Mouse (Mus musculus): ENCODE data around the gene Cenpn. TPM values are rescaled to one million over a fixed set of nuclear protein-coding genes. Genes with fewer than 3 reads are reported as not detected.

The Cenpn gene
- polyA plus RNA-seq, 1 experiment from 2014 or later = 47.6 TPM

DNA sequence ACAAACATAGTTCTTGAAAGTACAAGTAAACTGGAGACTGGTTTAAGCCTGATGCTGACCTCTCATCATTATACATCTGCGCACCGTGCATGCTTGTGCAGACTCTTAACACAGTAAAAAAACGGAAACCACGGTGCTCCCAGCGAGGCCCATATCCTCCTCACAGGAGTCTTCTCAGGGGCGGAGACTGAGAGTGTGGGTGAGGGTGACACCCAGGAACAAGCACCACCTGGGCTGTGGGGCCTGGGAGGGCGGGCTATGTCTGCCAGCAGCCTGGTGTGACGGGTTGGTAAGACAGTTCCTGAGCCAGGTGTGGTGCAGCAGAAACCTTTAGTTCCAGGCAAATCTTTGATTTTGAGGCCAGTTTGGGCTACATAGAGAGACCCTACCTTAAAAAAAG, 30.9 kb downstream of the Cenpn start:
- Histone ChIP-seq H3K27me3 (no peaks in the 10 kb centered on the region), H3K27ac (no peak overlapping the region), H3K36me3 (peaks cover 47% of the 10 kb centered on the region), H3K4me2 (no peak overlapping the region), H3K9me3 (no peaks in the 10 kb centered on the region), H3K4me3 (replicated peaks) (no peak overlapping the region), H3K9ac (replicated peaks) (no peak overlapping the region), H3K4me1 (replicated peaks) (peaks cover 6% of the 10 kb centered on the region)
- ATAC-seq (ENCODE audit: insufficient number of reproducible peaks, insufficient read depth, low FRiP score, low TSS enrichment, low read depth) = no peak
- WGBS = 88% methylated on average over 8 of the region's 8 CpGs

DNA sequence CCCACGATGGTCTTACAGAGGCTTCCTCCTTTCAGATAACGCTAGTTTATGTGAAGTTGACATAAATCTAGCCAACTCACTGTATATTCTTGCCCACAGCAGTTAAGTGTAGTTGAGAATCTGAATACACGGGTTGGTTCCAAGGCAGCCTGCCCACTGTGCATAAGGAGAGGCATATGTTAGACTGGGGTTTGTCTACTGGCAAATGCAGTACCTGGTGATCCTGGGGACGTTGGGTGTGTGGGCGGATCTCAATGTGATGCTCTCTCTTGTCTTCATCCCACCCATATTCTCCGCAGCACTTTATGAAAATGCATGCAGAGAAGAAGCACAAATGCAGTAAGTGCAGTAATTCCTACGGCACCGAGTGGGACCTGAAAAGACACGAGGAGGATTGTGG, 32.9 kb downstream of the Cenpn start:
- Histone ChIP-seq H3K4me1 (replicated peaks) (peaks cover 6% of the 10 kb centered on the region), H3K27me3 (no peaks in the 10 kb centered on the region), H3K4me3 (replicated peaks) (no peak overlapping the region), H3K27ac (no peak overlapping the region), H3K9ac (replicated peaks) (no peak overlapping the region), H3K4me2 (no peak overlapping the region), H3K9me3 (no peaks in the 10 kb centered on the region), H3K36me3 (peaks cover 67% of the 10 kb centered on the region)
- no peak for ATAC-seq (ENCODE audit: insufficient number of reproducible peaks, insufficient read depth, low FRiP score, low TSS enrichment, low read depth)
- 90% methylated on average over 9 of the region's 9 CpGs for WGBS

DNA sequence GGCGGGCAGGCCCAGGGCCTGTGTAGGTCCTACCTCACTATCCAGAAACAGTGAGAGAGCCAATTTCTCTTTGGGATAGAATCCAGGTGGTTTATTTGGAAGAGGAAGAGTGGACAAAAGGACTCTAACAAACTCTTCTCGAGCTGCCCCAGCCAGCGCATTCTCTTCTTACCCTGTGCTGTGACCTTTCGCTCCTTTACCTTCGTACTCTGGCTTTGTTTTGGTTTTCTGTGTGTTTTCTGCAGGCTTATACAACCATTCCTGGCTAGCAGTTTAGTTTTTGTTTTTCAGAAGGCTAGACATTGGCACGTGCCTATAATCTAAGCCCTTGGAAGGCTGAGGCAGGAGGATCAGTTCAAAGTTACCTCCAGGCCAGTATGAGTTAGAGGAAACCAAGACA, 48.0 kb downstream of the Cenpn start:
- Histone ChIP-seq H3K36me3 (no peaks in the 10 kb centered on the region), H3K4me3 (replicated peaks) (no peak overlapping the region), H3K27me3 (no peaks in the 10 kb centered on the region), H3K4me1 (replicated peaks) (no peaks in the 10 kb centered on the region), H3K9ac (replicated peaks) (no peak overlapping the region), H3K4me2 (no peak overlapping the region), H3K27ac (no peak overlapping the region), H3K9me3 (no peaks in the 10 kb centered on the region)
- no peak for ATAC-seq (ENCODE audit: insufficient number of reproducible peaks, insufficient read depth, low FRiP score, low TSS enrichment, low read depth)
- 91% methylated on average over 6 of the region's 6 CpGs for WGBS

DNA sequence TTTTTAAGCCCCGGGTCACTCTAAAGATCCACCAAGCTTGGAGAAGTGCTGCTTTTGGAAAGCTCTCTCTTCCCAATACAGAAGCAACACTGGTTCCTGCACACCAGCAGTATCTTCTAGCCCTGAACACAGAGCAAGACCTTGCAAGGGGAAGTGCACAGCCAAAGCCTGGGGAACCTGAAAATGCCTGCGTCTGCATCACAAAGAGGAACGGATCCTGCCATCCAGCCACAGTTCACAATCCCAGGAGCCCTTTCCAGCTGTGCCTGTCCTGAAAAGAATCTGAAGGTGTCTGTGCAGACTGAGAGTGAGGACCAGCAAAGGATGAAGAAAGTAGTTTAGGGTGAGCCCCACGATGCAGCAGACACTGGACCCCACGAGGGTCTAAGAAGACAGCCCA, 53.5 kb downstream of the Cenpn start:
- no peak overlapping the region for H3K4me3 ChIP-seq (replicated peaks)
- no peaks in the 10 kb centered on the region for H3K36me3 ChIP-seq
- H3K9me3 ChIP-seq = no peaks in the 10 kb centered on the region
- H3K27me3 ChIP-seq = no peaks in the 10 kb centered on the region
- ATAC-seq (ENCODE audit: insufficient number of reproducible peaks, insufficient read depth, low FRiP score, low TSS enrichment, low read depth) = no peak
- H3K9ac ChIP-seq (replicated peaks) = peak overlapping the region; percentile 34; the same call in 1 of the 2 replicates
- no peak overlapping the region for H3K4me2 ChIP-seq
- WGBS = 42% methylated on average over 5 of the region's 5 CpGs
- H3K27ac ChIP-seq = no peak overlapping the region
- H3K4me1 ChIP-seq (replicated peaks) = peaks cover 7% of the 10 kb centered on the region; the same call in 1 of the 2 replicates

DNA sequence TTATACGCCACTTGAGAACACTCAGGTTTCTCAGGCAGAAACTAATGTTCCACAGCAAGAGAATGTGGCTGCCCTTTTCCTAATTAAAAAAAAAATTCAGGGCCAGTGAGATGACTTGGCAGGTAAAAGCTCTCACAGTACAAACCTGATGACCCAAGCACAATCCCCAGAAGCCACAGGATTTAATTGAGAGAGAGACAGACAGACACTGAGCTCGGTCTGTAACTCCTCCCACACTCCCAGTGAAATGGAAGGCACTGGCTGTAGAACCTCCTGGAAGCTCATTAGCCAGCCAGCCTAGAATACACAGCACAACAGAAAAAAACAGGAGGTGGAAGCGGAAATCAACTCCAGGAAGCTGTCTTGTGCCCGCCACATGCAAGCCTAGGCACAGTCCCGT, 54.1 kb downstream of the Cenpn start:
- peak overlapping the region; percentile 34; the same call in 1 of the 2 replicates for H3K9ac ChIP-seq (replicated peaks)
- no peak overlapping the region for H3K27ac ChIP-seq
- H3K4me1 ChIP-seq (replicated peaks) = peaks cover 8% of the 10 kb centered on the region; the same call in 1 of the 2 replicates
- H3K27me3 ChIP-seq = no peaks in the 10 kb centered on the region
- H3K4me2 ChIP-seq = no peak overlapping the region
- WGBS = 56% methylated on average over 5 of the region's 5 CpGs
- no peak overlapping the region for H3K4me3 ChIP-seq (replicated peaks)
- no peaks in the 10 kb centered on the region for H3K9me3 ChIP-seq
- no peak for ATAC-seq (ENCODE audit: insufficient number of reproducible peaks, insufficient read depth, low FRiP score, low TSS enrichment, low read depth)
- no peaks in the 10 kb centered on the region for H3K36me3 ChIP-seq

DNA sequence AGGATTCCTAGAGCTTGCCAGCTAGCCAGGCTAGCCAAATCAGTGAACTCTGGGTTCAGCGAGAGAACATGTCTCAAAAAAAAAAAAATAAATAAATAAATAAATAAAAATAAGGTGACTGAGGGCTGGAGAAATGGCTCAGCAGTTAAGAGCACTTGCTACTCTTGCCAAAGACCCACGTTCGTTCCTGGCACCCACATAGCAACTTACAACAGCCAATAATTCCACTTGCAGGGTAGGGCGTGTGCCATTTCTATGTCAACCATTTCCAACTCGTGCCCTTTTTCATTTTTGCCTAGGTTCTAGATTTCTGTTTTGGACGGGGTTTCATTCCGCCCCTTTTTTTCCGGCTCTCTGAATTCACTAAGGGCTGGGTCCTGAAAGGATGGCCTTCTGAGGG, 56.5 kb downstream of the Cenpn start:
- Histone ChIP-seq H3K4me3 (replicated peaks) (peak overlapping the region; percentile 76), H3K9ac (replicated peaks) (no peak overlapping the region), H3K27me3 (no peaks in the 10 kb centered on the region), H3K4me2 (peak overlapping the region; percentile 73), H3K4me1 (replicated peaks) (peaks cover 8% of the 10 kb centered on the region; the same call in 1 of the 2 replicates), H3K36me3 (peaks cover 12% of the 10 kb centered on the region), H3K27ac (no peak overlapping the region), H3K9me3 (no peaks in the 10 kb centered on the region)
- ATAC-seq (ENCODE audit: insufficient number of reproducible peaks, insufficient read depth, low FRiP score, low TSS enrichment, low read depth) = no peak
- WGBS = 31% methylated on average over 8 of the region's 8 CpGs

DNA sequence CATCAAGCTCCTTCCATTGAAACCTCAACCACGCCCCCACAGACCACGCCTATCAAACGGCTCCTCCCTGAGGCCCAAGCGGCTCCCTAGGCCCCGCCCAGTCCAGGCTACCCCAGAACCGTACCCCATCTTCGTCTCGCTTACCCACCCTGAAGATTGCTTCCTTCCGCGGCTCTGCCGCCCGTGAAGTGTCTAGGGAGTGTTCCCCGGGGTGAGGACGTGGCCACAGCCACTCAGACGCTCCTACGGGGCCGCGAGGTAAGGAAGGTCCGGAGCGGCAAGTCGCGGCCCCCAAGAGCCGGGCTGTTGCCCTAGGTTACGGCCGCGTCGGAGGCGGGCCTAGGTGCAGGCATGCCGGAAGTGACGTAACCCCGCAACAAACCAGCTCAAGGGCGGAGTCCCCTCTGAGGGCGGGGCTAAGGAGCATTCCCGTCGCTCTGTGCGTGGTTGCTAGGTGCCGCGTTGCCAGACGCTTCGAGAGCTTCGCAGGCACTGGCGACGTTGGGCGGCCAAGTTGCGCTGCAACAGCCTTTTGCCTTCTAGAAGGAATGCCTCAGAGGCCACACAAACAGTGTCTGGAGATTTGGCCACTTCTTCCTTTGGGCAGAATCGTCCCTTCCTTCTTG, 57.2 kb downstream of the Cenpn start, which contains the start of gene 1700030J22Rik:
Gene 1700030J22Rik (minus strand): TSS at position 329 of the 626 bp plus-strand sequence.
- H3K9ac ChIP-seq (replicated peaks) = peak within 1 kb of the TSS; percentile 35; the same call in 1 of the 2 replicates
- peaks cover 8% of the 10 kb centered on the region; the same call in 1 of the 2 replicates for H3K4me1 ChIP-seq (replicated peaks)
- H3K36me3 ChIP-seq = peaks cover 18% of the 10 kb centered on the region
- H3K9me3 ChIP-seq = no peaks in the 10 kb centered on the region
- WGBS = 0% methylated on average over 46 of the region's 46 CpGs
- no peaks in the 10 kb centered on the region for H3K27me3 ChIP-seq
- H3K4me3 ChIP-seq (replicated peaks) = peak within 1 kb of the TSS; percentile 76
- H3K4me2 ChIP-seq = peak within 1 kb of the TSS; percentile 73
- peak; percentile 97 for ATAC-seq (ENCODE audit: insufficient number of reproducible peaks, insufficient read depth, low FRiP score, low TSS enrichment, low read depth)
- no peak within 1 kb of the TSS for H3K27ac ChIP-seq

DNA sequence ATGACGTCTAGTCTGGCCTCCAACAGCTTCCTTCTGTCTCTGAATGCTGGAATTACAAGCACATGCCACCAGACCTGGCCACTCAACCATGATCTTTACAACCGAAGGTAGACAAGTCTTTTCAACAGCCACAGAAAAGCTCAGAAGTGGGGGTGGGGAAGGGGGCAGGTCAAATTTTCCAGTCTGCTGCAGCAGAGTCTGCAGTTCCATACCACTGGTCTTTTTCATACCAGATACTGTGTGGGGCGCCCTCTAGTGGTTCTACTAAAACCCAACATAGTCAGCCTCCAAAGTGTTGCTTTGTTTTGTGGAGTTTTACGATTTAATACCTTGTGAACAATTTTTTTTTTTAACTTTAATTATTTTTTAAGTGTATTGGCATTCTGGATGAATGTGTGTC, 58.6 kb downstream of the Cenpn start:
- H3K27ac ChIP-seq = no peak overlapping the region
- ATAC-seq (ENCODE audit: insufficient number of reproducible peaks, insufficient read depth, low FRiP score, low TSS enrichment, low read depth) = no peak
- H3K36me3 ChIP-seq = peaks cover 31% of the 10 kb centered on the region
- WGBS = 23% methylated on average over 4 of the region's 4 CpGs
- no peak overlapping the region for H3K4me3 ChIP-seq (replicated peaks)
- no peaks in the 10 kb centered on the region for H3K27me3 ChIP-seq
- no peak overlapping the region for H3K9ac ChIP-seq (replicated peaks)
- H3K9me3 ChIP-seq = no peaks in the 10 kb centered on the region
- no peak overlapping the region; the same call in 1 of the 2 replicates for H3K4me2 ChIP-seq
- H3K4me1 ChIP-seq (replicated peaks) = peaks cover 6% of the 10 kb centered on the region; the same call in 1 of the 2 replicates

DNA sequence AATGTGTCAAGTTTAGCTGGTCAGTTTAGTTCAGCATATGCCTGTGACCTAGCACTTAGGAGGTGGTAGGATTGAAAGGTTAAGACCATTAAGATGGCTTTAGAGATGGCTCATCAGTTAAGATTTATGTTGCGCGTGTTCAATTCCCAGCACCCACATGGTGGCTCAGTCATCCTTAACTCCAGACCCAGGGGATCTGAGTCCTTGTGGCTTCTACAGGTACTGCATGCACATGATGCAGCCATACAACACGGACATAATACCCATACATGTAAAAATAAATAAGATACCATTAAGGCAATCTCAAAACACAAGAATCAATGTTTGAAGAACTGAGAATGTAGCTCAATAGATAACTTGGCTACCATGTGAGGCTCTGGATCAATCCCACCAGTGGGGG, 68.3 kb downstream of the Cenpn start:
- H3K4me3 ChIP-seq (replicated peaks) = no peak overlapping the region
- H3K4me1 ChIP-seq (replicated peaks) = peaks cover 9% of the 10 kb centered on the region
- 96% methylated on average over 3 of the region's 3 CpGs for WGBS
- ATAC-seq (ENCODE audit: insufficient number of reproducible peaks, insufficient read depth, low FRiP score, low TSS enrichment, low read depth) = no peak
- peaks cover 34% of the 10 kb centered on the region for H3K36me3 ChIP-seq
- no peaks in the 10 kb centered on the region for H3K27me3 ChIP-seq
- H3K9me3 ChIP-seq = no peaks in the 10 kb centered on the region
- H3K4me2 ChIP-seq = no peak overlapping the region
- no peak overlapping the region for H3K27ac ChIP-seq
- no peak overlapping the region for H3K9ac ChIP-seq (replicated peaks)

Other genes with a start within 250 kb of the Cenpn start
- 8.1 and 8.2 TPM in 2 replicates for gene Cdyl2, start 188.7 kb upstream of the Cenpn start, polyA plus RNA-seq (2016; fragmentation: Nextera tagmentation; extraction: Ambion mirVana)
- gene Cmc2, start 275 bp upstream of the Cenpn start, polyA plus RNA-seq (2016; fragmentation: Nextera tagmentation; extraction: Ambion mirVana) = 72.2 and 82.7 TPM in 2 replicates
- 11.7 and 12.5 TPM in 2 replicates for gene Atmin, start 21.7 kb downstream of the Cenpn start, polyA plus RNA-seq (2016; fragmentation: Nextera tagmentation; extraction: Ambion mirVana)
- gene 1700030J22Rik, start 57.2 kb downstream of the Cenpn start, polyA plus RNA-seq (2016; fragmentation: Nextera tagmentation; extraction: Ambion mirVana) = 2.0 and 2.3 TPM in 2 replicates
- gene Gcsh, start 71.8 kb downstream of the Cenpn start, polyA plus RNA-seq (2016; fragmentation: Nextera tagmentation; extraction: Ambion mirVana) = 134 TPM in 2 replicates
- 0.09 TPM in 1 of 2 replicates, not detected in the other for gene Pkd1l2, start 160.7 kb downstream of the Cenpn start, polyA plus RNA-seq (2016; fragmentation: Nextera tagmentation; extraction: Ambion mirVana)
- gene Bco1, start 174.1 kb downstream of the Cenpn start, polyA plus RNA-seq (2016; fragmentation: Nextera tagmentation; extraction: Ambion mirVana) = 0.14 and 0.41 TPM in 2 replicates
- gene Gan, start 236.4 kb downstream of the Cenpn start, polyA plus RNA-seq (2016; fragmentation: Nextera tagmentation; extraction: Ambion mirVana) = 2.3 and 2.6 TPM in 2 replicates